8 mouse cellular contexts compared by ENCODE assay signal in genomic region chr12:113016976-113017375, GRCm38 (mm10). TPM values are rescaled to one million over a fixed set of nuclear protein-coding genes. Genes with fewer than 3 reads are reported as not detected.
A peak's percentile ranks its signal among the peaks of the same experiment; 100 is the strongest.
DNase-seq lines count a peak whose midpoint lies in the region; ATAC-seq lines count a peak whose summit lies in the region.
"Had no signal": no experiment of that assay in that cellular context is flagged by ENCODE, and none has a peak within 500 bp of the region (broad histone marks: within the 10 kb centered on the region; RNA-seq: fewer than 3 reads in every experiment).

No protein-coding gene starts in this region.

- no peak overlapping the region for H3K4me3 ChIP-seq in midbrain, embryonic 11.5 days (ENCODE audit: low read depth, low read length)
- H3K4me3 ChIP-seq in midbrain, embryonic 10.5 days: no peak overlapping the region

- intact Hi-C loops in gastrocnemius, postnatal 14 days (cut with DNase I; ENCODE audit: low total_unique reads): no loop called here

- H3K9ac ChIP-seq in midbrain, embryonic 11.5 days (ENCODE audit: low read length): peak overlapping the region; percentile 16; the same call in 1 of the 2 replicates

- H3K4me1 ChIP-seq in midbrain, embryonic 11.5 days (ENCODE audit: control insufficient read depth, insufficient read depth, low read length): peaks cover 25% of the 10 kb centered on the region
- H3K4me1 ChIP-seq in midbrain, embryonic 10.5 days: peaks cover 48% of the 10 kb centered on the region

- no peak overlapping the region for H3K27ac ChIP-seq in midbrain, embryonic 11.5 days (ENCODE audit: low read depth, low read length)
- H3K27ac ChIP-seq in midbrain, embryonic 10.5 days (replicated peaks): no peak overlapping the region

- peaks cover 3% of the 10 kb centered on the region; the same call in 1 of the 2 replicates for H3K36me3 ChIP-seq in midbrain, embryonic 11.5 days (ENCODE audit: control insufficient read depth, insufficient read depth, low read length)
- peaks cover 32% of the 10 kb centered on the region for H3K36me3 ChIP-seq in midbrain, embryonic 10.5 days

- H3K9me3 ChIP-seq in midbrain, embryonic 11.5 days (ENCODE audit: control insufficient read depth, low read length): no peaks in the 10 kb centered on the region
- no peaks in the 10 kb centered on the region for H3K9me3 ChIP-seq in midbrain, embryonic 10.5 days (replicated peaks)

- WGBS in midbrain, embryonic 11.5 days: 75% methylated on average over 8 of the region's 8 CpGs
- 77% methylated on average over 8 of the region's 8 CpGs for WGBS in midbrain, embryonic 10.5 days

- no peak for DNase-seq in midbrain, embryonic 11.5 days (ENCODE audit: low spot score, missing footprints)
- no peak for DNase-seq in midbrain, embryonic 10.5 days (ENCODE audit: low spot score)
- peak; percentile 59 to 91 for DNase-seq in left cerebral cortex, adult 9 months (ENCODE audit: low spot score in 2 of 2)
- DNase-seq in right cerebral cortex, postnatal 36 days (ENCODE audit: low spot score in 2 of 2): peak; percentile 84 to 91
- DNase-seq in gastrocnemius, postnatal 14 days: no peak
- no peak for DNase-seq in urinary bladder, postnatal 25 days (ENCODE audit: low spot score)
- DNase-seq: spleen, adult 18-20 months had no signal

- no peaks in the 10 kb centered on the region for H3K27me3 ChIP-seq in midbrain, embryonic 11.5 days (ENCODE audit: control insufficient read depth, insufficient read depth, low read length)
- H3K27me3 ChIP-seq in midbrain, embryonic 10.5 days (ENCODE audit: low read depth, poor library complexity, severe bottlenecking): no peaks in the 10 kb centered on the region

- H3K4me2 ChIP-seq in midbrain, embryonic 11.5 days: no peak overlapping the region; the same call in 1 of the 2 replicates

- no peak for ATAC-seq in midbrain, embryonic 11.5 days (ENCODE audit: low FRiP score)
- ATAC-seq in frontal cortex, adult (ENCODE audit: low TSS enrichment): peak; percentile 24; the same call in 1 of the 2 replicates

RNA-seq across cellular contexts. Expression of gene Pacs2, which starts 2.7 kb away (rescaled TPM):
- polyA plus RNA-seq in midbrain, embryonic 11.5 days (2014; fragmentation: Nextera tagmentation; extraction: Ambion mirVana): 17.3 and 17.5 TPM in 2 replicates
- 17.7 and 22.0 TPM in 2 replicates for polyA plus RNA-seq in midbrain, embryonic 10.5 days (2016; fragmentation: Nextera tagmentation; extraction: Ambion mirVana)
- 10 to 100 TPM; 31.9 to 41.4 TPM for total RNA-seq in gastrocnemius, postnatal 14 days (2021)

RNA-seq across cellular contexts. Expression of gene Brf1, which starts 16.5 kb away (rescaled TPM):
- 51.9 and 53.0 TPM in 2 replicates for polyA plus RNA-seq in midbrain, embryonic 11.5 days (2014; fragmentation: Nextera tagmentation; extraction: Ambion mirVana)
- 51.6 and 58.2 TPM in 2 replicates for polyA plus RNA-seq in midbrain, embryonic 10.5 days (2016; fragmentation: Nextera tagmentation; extraction: Ambion mirVana)
- 10 to 100 TPM; 21.4 to 22.7 TPM for total RNA-seq in gastrocnemius, postnatal 14 days (2021)

RNA-seq across cellular contexts. Expression of gene Btbd6, which starts 40.7 kb away (rescaled TPM):
- polyA plus RNA-seq in midbrain, embryonic 11.5 days (2014; fragmentation: Nextera tagmentation; extraction: Ambion mirVana): 17.5 and 19.2 TPM in 2 replicates
- polyA plus RNA-seq in midbrain, embryonic 10.5 days (2016; fragmentation: Nextera tagmentation; extraction: Ambion mirVana): 20.5 and 22.7 TPM in 2 replicates
- 10 to 100 TPM in 1 of 2 experiments, 1 to 10 TPM in 1; 7.3 to 10.2 TPM for total RNA-seq in gastrocnemius, postnatal 14 days (2021)

RNA-seq across cellular contexts. Expression of gene Tex22, which starts 57.3 kb away (rescaled TPM):
- polyA plus RNA-seq in midbrain, embryonic 11.5 days (2014; fragmentation: Nextera tagmentation; extraction: Ambion mirVana): not detected in 2 replicates
- not detected in 2 replicates for polyA plus RNA-seq in midbrain, embryonic 10.5 days (2016; fragmentation: Nextera tagmentation; extraction: Ambion mirVana)
- total RNA-seq in gastrocnemius, postnatal 14 days (2021): under 1 TPM in 1 of 2 experiments, not detected in 1; 0.27 TPM

Comparison
In these comparisons a context has a peak if more than half of its experiments do, and no peak if none do; other contexts are left out.
1. DNase-seq: peak in left cerebral cortex, adult 9 months (2 of 2) and right cerebral cortex, postnatal 36 days (2 of 2); none in midbrain, embryonic 11.5 days (single experiment), midbrain, embryonic 10.5 days (single experiment), gastrocnemius, postnatal 14 days (single experiment) and urinary bladder, postnatal 25 days (single experiment).